9 mouse cellular contexts compared by ENCODE assay signal in the genomic region with DNA sequence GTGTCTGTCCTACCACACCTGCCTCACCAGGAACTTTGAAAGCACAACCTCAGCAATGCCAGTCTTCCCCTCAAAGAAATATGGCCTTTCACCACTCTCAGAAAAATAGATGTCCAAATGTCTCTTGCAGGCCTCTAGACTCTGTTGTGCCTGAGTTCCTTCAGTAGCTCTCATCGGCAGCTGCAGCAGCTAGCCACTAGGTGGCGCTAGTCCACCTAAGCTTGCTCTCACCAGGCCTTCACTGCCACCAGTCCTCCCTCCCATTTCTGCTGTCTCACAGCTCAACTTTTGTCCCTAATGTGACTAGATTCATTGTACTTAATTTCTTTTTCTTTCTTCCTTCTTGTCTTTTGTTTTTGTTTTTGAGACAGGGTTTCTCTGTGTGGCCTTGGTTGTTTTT. TPM values are rescaled to one million over a fixed set of nuclear protein-coding genes. Genes with fewer than 3 reads are reported as not detected.
DNase-seq lines count a peak whose midpoint lies in the region; ATAC-seq and TF ChIP-seq lines count a peak whose summit lies in the region.
"Had no signal": no experiment of that assay in that cellular context is flagged by ENCODE, and none has a peak within 500 bp of the region (broad histone marks: within the 10 kb centered on the region; RNA-seq: fewer than 3 reads in every experiment).

No protein-coding gene starts in this region.

- WGBS in heart, embryonic 10.5 days = 0% methylated on average over 2 of the region's 2 CpGs
- 4% methylated on average over 2 of the region's 2 CpGs for WGBS in lung, postnatal 0 days

- TF ChIP-seq CTCF in layer of hippocampus, adult 2 months (conservative IDR thresholded peaks at IDR 0.05) = peak; percentile 99
- peak; percentile 99 for TF ChIP-seq CTCF in lung, postnatal 0 days (IDR thresholded peaks at IDR 0.05)

- no peak overlapping the region for H3K4me2 ChIP-seq in lung, postnatal 0 days (replicated peaks; ENCODE audit: low read depth, low read length)
- H3K4me2 ChIP-seq: limb, embryonic 15.5 days had no signal

- TF ChIP-seq EP300 in lung, postnatal 0 days (IDR thresholded peaks at IDR 0.05) = no peak

- DNase-seq in ES-CJ7 (ENCODE audit: low read depth, low spot score) = peak; percentile 89
- DNase-seq in adrenal gland, postnatal 10 days = peak; percentile 85
- peak; percentile 73 for DNase-seq in embryo, embryonic 9.5 days (ENCODE audit: extremely low spot score)
- DNase-seq in heart, embryonic 10.5 days (ENCODE audit: low spot score) = peak; percentile 91
- peak; percentile 83 to 85 for DNase-seq in layer of hippocampus, adult 2 months (ENCODE audit: low spot score in 2 of 2)
- DNase-seq in lung, postnatal 0 days (ENCODE audit: low spot score) = peak; percentile 92
- peak; percentile 90 to 91 for DNase-seq in right cerebral cortex, postnatal 10 days (ENCODE audit: low spot score in 2 of 2)
- peak; percentile 70 to 77 for DNase-seq in urinary bladder, postnatal 36 days (ENCODE audit: low spot score in 2 of 2)

- no peak overlapping the region for H3K9ac ChIP-seq in lung, postnatal 0 days (replicated peaks; ENCODE audit: low read depth)
- H3K9ac ChIP-seq: limb, embryonic 15.5 days had no signal

- ATAC-seq in lung, postnatal 0 days = peak; percentile 60

- peaks cover 58% of the 10 kb centered on the region for H3K36me3 ChIP-seq in heart, embryonic 10.5 days
- H3K36me3 ChIP-seq in lung, postnatal 0 days (ENCODE audit: insufficient read depth, low read length) = no peaks in the 10 kb centered on the region

- H3K4me1 ChIP-seq in heart, embryonic 10.5 days = peaks cover 44% of the 10 kb centered on the region
- H3K4me1 ChIP-seq in lung, postnatal 0 days (ENCODE audit: insufficient read depth, low read depth, low read length) = peaks cover 4% of the 10 kb centered on the region

- no peak overlapping the region; the same call in 1 of the 2 replicates for H3K27ac ChIP-seq in heart, embryonic 10.5 days
- H3K27ac ChIP-seq in layer of hippocampus, adult 2 months = peak overlapping the region; percentile 7; the same call in 1 of the 2 replicates
- H3K27ac ChIP-seq in lung, postnatal 0 days (ENCODE audit: low read length) = no peak overlapping the region
- H3K27ac ChIP-seq: limb, embryonic 15.5 days had no signal

- no peaks in the 10 kb centered on the region for H3K9me3 ChIP-seq in heart, embryonic 10.5 days
- no peaks in the 10 kb centered on the region for H3K9me3 ChIP-seq in lung, postnatal 0 days (ENCODE audit: low read length)
- H3K9me3 ChIP-seq: limb, embryonic 15.5 days had no signal

- no peaks in the 10 kb centered on the region for H3K27me3 ChIP-seq in heart, embryonic 10.5 days (ENCODE audit: insufficient read depth, poor library complexity, severe bottlenecking)
- no peaks in the 10 kb centered on the region for H3K27me3 ChIP-seq in lung, postnatal 0 days (replicated peaks; ENCODE audit: insufficient read depth, low read length)
- H3K27me3 ChIP-seq: limb, embryonic 15.5 days had no signal

- no peak overlapping the region for H3K4me3 ChIP-seq in heart, embryonic 10.5 days
- H3K4me3 ChIP-seq in layer of hippocampus, adult 2 months = no peak overlapping the region
- H3K4me3 ChIP-seq in lung, postnatal 0 days (ENCODE audit: low read depth, low read length) = no peak overlapping the region
- H3K4me3 ChIP-seq: limb, embryonic 15.5 days had no signal

RNA-seq across cellular contexts. Expression of a gene that starts 3.5 kb away (rescaled TPM):
- total RNA-seq in adrenal gland, postnatal 10 days (2021) = 10 to 100 TPM; 58.2 to 70.5 TPM
- polyA plus RNA-seq in heart, embryonic 10.5 days (2016; fragmentation: Nextera tagmentation; extraction: Ambion mirVana) = 97.0 and 105 TPM in 2 replicates
- 10 to 100 TPM; 60.8 to 66.3 TPM for total RNA-seq in layer of hippocampus, adult 2 months (2021)
- polyA plus RNA-seq in lung, postnatal 0 days (2015; fragmentation: Nextera tagmentation; extraction: Ambion mirVana) = 88.9 and 95.6 TPM in 2 replicates

RNA-seq across cellular contexts. Expression of a gene that starts 4.1 kb away (rescaled TPM):
- 10 to 100 TPM; 25.7 to 29.8 TPM for total RNA-seq in adrenal gland, postnatal 10 days (2021)
- polyA plus RNA-seq in heart, embryonic 10.5 days (2016; fragmentation: Nextera tagmentation; extraction: Ambion mirVana) = 41.2 and 47.9 TPM in 2 replicates
- total RNA-seq in layer of hippocampus, adult 2 months (2021) = 10 to 100 TPM; 26.7 to 29.0 TPM
- 26.7 and 27.0 TPM in 2 replicates for polyA plus RNA-seq in lung, postnatal 0 days (2015; fragmentation: Nextera tagmentation; extraction: Ambion mirVana)

RNA-seq across cellular contexts. Expression of a gene that starts 5.4 kb away (rescaled TPM):
- 10 to 100 TPM; 35.7 to 36.5 TPM for total RNA-seq in adrenal gland, postnatal 10 days (2021)
- 54.0 and 72.3 TPM in 2 replicates for polyA plus RNA-seq in heart, embryonic 10.5 days (2016; fragmentation: Nextera tagmentation; extraction: Ambion mirVana)
- total RNA-seq in layer of hippocampus, adult 2 months (2021) = 10 to 100 TPM; 63.4 to 70.6 TPM
- polyA plus RNA-seq in lung, postnatal 0 days (2015; fragmentation: Nextera tagmentation; extraction: Ambion mirVana) = 44.2 and 48.3 TPM in 2 replicates

RNA-seq across cellular contexts. Expression of a gene that starts 6.1 kb away (rescaled TPM):
- total RNA-seq in adrenal gland, postnatal 10 days (2021) = 10 to 100 TPM; 52.7 to 56.6 TPM
- 27.2 and 30.7 TPM in 2 replicates for polyA plus RNA-seq in heart, embryonic 10.5 days (2016; fragmentation: Nextera tagmentation; extraction: Ambion mirVana)
- total RNA-seq in layer of hippocampus, adult 2 months (2021) = 10 to 100 TPM; 32.9 to 37.5 TPM
- polyA plus RNA-seq in lung, postnatal 0 days (2015; fragmentation: Nextera tagmentation; extraction: Ambion mirVana) = 38.4 and 40.6 TPM in 2 replicates

RNA-seq across cellular contexts. Expression of a gene that starts 9.2 kb away (rescaled TPM):
- total RNA-seq in adrenal gland, postnatal 10 days (2021) = 1 to 10 TPM in 1 of 2 experiments, not detected in 1; 1.2 TPM
- 0.51 and 0.57 TPM in 2 replicates for polyA plus RNA-seq in heart, embryonic 10.5 days (2016; fragmentation: Nextera tagmentation; extraction: Ambion mirVana)
- not detected for total RNA-seq in layer of hippocampus, adult 2 months (2021)
- not detected in 2 replicates for polyA plus RNA-seq in lung, postnatal 0 days (2015; fragmentation: Nextera tagmentation; extraction: Ambion mirVana)
- polyA plus RNA-seq: limb, embryonic 15.5 days had no signal
